Mouse (Mus musculus) layer of hippocampus, adult 9-11 months (tissue): ENCODE measurements around the gene Ifit2.

Experiments
- DNase-seq: peaks from one replicate; pipeline ENCODE4 v3.0.0; 2022

Gene Ifit2

GRCm38 (mm10) chr19:34550534-34551223, at the start of gene Ifit2:
Ifit2 (plus strand) TSS chr19:34550694.
- peak; percentile 81 for DNase-seq

- DNase-seq = peak; percentile 69
Observed at GRCm38 (mm10) chr19:34500763-34501162, 49.7 kb upstream of the Ifit2 start.

DNA sequence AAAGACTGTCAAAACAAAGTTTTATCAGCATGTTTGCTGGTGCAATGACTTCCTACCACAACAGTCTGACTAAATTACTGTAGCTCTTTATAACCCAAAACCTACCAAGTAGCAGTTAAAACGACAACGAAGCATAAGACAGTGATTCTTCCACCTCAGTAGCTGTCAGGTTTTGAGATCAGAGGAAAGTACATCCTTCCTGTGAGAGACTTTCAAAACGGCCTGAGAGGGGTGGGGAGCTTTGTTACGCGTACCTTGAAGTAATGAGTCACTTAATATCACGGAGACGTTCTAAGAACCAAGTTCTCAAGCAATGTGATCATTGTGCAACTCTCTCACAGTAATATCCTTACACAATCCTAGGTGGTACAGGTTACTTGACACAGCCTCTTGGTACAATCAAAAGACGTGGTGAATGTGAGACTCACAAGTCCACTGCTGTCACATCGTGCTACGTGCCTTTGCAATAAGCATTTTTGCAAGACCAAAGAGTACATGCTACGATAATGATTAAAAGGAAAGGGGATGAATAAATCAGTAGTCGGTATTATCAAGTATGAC, 45.3 kb upstream of the Ifit2 start:
- no peak for DNase-seq

- no peak for DNase-seq
Observed at GRCm38 (mm10) chr19:34510717-34511116, 39.8 kb upstream of the Ifit2 start.

DNA sequence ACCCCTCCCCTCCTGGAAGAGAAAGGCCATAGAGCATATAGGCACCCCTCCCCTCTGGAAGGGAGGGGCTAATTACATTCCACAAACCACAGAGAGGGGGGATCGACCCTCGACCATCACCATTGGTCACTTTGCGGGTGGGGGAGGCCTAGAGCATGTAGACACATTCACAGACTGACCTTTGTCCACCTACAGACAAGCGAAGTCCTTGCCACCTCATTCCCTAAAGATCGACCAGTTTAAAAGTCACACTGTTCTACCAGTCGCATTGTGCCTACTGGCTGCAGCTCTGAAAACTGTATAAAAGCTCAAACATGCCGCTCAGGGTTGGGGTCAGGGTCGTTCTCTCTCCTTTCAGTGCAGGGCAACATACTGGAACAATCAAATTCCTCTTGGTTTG, 39.0 kb upstream of the Ifit2 start:
- DNase-seq = no peak

DNA sequence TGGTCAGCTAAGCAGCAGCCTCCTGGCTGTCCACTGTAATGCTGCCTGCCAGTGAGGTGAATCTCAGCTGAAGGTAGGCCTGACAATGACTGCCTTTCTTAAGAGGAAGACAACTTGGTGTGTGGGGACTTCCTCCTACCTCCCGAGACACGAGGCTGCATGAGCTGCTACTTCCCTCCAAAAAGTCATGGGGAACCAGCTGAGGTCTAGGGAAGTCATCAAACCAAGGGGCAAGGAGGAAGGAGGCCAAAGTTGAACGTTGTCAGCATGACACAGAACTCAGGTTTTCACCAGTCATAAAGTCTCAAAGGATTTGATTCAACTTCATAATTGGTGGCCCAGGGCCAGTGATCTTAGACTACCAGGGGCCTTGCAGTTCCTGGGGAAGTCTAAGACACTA, 34.8 kb upstream of the Ifit2 start:
- peak; percentile 59 for DNase-seq

- DNase-seq = no peak
Observed at GRCm38 (mm10) chr19:34516346-34516745, 34.1 kb upstream of the Ifit2 start.

DNA sequence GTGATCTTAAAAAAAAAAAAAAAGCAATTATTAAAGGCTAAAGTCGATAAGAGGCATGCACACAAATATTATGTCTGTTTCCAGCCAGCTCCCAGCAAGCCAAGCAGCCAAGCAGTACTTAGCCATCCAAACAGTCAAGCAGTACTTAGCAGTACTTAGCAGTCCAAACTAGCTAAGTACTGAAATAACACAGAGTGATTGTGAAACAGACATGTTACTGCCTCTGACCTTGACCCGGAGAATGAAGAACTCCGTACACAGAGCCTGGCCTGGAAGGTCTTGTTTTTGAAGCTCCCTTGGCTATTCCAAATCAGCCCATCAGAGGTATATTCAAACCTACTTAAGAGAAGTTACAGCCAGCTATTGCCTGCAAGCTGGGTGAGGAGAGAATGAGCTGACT, 33.3 kb upstream of the Ifit2 start:
- DNase-seq = no peak

GRCm38 (mm10) chr19:34517812-34518594, 32.5 kb upstream of the Ifit2 start:
- DNase-seq = no peak

GRCm38 (mm10) chr19:34518786-34519185, 31.7 kb upstream of the Ifit2 start:
- no peak for DNase-seq

- no peak for DNase-seq
Observed at GRCm38 (mm10) chr19:34519646-34520045, 30.8 kb upstream of the Ifit2 start.

DNA sequence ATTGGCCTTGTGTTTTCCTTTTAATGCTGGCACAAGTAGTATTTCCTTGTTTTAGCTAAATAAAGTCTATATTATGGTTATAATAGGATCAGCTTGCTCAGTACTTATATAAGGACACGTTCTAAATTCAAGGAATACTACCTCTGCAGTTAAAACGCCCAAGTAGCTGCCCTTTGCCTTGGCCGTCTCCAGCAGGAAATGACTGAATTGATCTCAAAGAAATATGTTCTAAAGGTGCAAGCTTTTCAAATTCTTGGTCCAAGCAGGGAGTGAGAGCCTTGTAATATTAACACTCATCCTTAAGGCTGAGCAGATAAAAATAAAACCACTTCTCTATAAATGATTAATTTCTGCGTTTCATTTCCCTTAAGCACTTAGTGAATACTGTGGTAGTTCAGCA, 30.4 kb upstream of the Ifit2 start:
- no peak for DNase-seq

DNA sequence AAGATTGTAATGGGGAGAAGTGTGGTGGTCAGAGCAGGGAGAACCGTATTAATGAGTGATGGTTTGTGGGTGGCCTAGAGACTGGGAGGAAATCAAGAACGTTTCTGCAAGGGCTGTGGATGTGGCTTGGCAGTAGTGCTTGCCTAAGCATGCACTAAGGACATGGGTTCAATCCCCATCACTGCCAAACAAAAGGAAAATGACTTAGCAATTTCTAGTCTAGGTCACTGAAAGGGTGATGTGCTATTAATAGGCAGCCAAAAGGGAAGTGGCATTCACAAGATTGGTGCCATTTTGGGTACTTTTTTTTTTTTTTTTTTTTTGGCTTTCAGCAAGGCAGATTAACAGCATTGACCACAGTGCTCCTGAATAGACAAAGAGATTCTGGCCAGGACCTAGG, 29.1 kb upstream of the Ifit2 start:
- DNase-seq = no peak

DNA sequence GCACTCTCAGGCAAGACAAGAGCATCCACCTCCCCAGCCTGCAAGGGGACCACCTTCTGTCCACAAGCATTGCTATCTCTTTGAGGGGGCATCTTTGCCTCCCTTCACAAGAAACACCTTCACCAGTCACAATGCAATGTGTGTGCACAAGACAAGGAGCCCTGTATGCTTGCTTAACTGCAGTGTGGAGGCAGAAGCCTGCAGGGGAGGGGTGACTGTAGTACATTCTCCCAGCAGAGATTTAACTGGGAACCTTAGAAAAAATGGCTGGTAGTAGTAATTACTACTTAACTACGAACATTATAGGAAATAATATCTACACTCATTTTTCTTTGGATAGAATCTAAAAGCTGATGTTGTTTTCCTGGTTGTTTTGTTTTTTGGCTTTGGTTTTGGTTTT, 28.5 kb upstream of the Ifit2 start:
- no peak for DNase-seq

DNA sequence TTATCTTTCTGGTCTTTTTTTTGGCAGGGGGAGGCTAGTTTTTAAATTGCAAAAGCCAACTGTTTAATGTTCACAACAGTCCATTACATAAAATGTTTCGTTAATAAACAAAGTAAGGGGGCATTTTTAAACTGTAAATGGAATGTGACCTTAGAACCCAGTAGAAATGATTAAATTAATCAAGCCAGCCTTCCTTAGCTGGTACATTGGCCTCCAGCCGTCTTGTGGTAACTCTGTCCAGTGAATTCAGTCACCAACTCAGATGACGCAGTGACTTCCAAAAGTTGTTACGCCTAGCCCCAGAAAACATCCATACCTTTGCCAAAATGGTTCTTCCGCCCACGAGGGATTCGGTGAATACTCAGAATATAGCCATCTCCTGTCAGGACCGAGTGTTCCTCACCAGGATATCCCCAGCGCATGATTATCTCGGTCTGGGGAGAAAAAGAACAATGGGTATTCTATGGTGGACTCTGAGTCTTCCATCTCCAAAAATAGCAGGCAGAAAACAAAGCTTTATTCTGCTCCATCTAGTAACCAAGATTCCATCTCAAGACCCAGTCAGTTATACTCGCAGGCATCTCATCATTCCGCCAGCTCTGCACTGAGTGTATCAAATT, 27.3 kb upstream of the Ifit2 start:
- DNase-seq = no peak

GRCm38 (mm10) chr19:34524646-34525045, 25.8 kb upstream of the Ifit2 start:
- DNase-seq = no peak

- no peak for DNase-seq
Observed at GRCm38 (mm10) chr19:34526321-34526923, 24.1 kb upstream of the Ifit2 start.

- peak; percentile 96 for DNase-seq
Observed at GRCm38 (mm10) chr19:34526941-34527682, 23.4 kb upstream of the Ifit2 start, which contains the start of gene Lipa. Lipa (minus strand) TSS chr19:34527474.

GRCm38 (mm10) chr19:34532061-34532751, 18.3 kb upstream of the Ifit2 start:
- no peak for DNase-seq

DNA sequence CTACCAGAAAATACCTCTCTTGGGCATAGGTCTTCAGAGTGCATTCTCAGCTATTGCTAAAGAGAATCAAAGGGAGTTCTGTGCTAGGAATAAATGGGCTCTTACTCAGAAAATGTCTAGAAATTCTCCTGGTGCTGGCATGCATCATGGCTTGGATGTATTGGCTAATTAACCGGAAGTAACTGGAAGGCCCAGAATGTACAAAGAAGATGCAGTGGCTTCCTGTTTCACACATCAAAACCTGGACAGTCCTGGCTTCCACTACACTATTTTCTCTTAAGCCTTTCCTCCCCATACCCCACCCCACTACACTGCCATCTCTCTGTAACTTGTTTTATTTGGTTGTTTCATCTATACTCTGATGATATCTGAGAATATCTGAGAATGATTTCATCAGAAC, 11.1 kb upstream of the Ifit2 start:
- no peak for DNase-seq

- DNase-seq = no peak
Observed at GRCm38 (mm10) chr19:34546211-34546610, 4.3 kb upstream of the Ifit2 start.

DNA sequence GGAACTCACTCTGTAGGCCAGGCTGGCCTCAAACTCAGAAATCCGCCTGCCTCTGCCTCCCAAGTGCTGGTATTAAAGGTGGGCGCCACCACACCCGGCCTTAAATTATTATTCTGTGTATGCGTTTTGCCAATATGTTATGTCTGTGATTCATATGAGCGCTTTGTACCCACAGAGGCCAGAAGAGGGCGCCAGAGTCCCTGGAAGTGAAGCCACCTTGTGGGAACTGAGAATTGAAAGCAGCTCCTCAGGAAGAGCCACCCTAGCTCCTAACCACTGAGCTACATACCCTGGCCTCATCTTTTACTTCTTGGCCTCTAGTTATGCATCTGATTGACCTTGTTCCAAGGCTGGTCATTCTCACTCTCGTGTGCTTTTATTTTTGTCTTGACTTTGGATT, 2.5 kb upstream of the Ifit2 start:
- DNase-seq = peak; percentile 49
